Mouse (Mus musculus) heart, adult 11 months (tissue): ENCODE data around the gene Fbxw2.
"Not testable (repeated sequence)": the region's sequence is repeated elsewhere in the genome, so short reads cannot be mapped to it uniquely, and the experiment has no call there.

ENCODE experiments used
- DNase-seq: peaks from one replicate; pipeline ENCODE4 v3.0.0; 2022

Fbxw2 gene

GRCm38 (mm10) chr2:34810775-34811174 lies 15.3 kb downstream of the Fbxw2 start:
- peak; percentile 68 for DNase-seq

- DNase-seq = no peak
Observed at GRCm38 (mm10) chr2:34809568-34809967, 16.5 kb downstream of the Fbxw2 start.

GRCm38 (mm10) chr2:34808057-34808456 lies 18.1 kb downstream of the Fbxw2 start:
- peak; percentile 46 for DNase-seq

DNA sequence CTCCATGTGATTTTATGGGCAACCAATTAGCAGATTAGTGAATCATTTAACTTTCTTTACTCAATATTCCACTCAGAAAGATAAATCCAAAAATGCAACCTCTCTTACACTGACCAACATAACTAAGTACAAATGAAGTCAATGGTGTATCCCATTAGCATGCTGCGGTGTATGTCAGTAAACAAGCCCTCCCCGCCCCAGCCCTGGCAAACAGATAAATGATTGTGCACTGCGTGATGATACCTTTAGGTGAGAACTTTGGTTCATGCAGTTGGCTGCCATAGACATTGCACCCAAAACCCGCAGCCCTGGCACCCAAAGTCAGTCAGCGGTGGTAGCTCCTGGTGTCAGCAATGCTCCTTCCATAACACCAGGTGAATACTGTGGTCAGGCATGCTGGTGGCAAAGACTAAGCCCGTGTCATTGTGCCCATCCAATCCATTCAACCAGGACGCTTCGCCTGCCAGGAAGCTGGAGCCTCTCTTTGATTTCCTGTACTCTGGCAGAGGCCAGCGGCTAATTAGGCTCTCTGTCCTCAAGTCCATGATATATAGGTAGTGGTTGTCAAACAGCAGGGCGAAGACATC lies 20.7 kb downstream of the Fbxw2 start:
- DNase-seq = peak; percentile 87

DNA sequence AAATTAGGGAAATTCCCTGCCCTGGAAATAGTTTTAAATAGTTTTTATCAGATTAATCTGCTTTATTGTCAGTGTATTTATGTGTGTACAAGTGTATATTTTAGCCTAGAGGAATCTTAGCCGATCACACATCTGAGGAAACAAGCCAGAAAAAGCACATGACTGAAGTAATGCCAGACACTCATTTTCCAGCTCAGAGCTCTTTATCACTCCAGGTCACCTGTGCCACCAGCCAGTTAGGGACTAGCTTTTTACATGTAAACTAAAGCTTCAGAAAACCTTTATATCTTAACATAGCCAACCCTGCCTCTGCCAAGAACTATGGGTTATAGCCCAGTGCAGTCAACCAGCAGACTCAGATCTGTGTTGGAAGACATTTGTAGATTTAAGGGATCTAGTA lies 21.3 kb downstream of the Fbxw2 start:
- peak; percentile 60 for DNase-seq

DNA sequence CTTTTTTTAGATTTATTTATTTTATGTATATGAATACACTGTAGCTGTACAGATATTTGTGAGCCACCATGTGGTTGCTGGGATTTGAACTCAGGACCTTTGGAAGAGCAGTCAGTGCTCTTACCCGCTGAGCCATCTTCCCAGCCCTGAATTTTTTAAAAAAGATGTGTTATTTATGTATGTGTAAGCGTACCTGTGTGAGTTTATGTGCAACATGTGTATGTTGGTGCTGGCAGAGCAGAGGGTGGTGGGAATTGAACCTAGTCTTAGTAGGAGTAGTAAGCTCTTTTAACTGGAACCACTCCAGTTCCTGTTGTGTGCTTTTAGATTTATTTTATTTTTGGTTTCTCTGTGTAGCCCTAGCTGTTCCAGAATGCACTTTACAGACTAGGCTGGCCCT lies 21.9 kb downstream of the Fbxw2 start:
- peak; percentile 77 for DNase-seq

- peak; percentile 86 for DNase-seq
Observed at GRCm38 (mm10) chr2:34803746-34804145, 22.4 kb downstream of the Fbxw2 start.

DNA sequence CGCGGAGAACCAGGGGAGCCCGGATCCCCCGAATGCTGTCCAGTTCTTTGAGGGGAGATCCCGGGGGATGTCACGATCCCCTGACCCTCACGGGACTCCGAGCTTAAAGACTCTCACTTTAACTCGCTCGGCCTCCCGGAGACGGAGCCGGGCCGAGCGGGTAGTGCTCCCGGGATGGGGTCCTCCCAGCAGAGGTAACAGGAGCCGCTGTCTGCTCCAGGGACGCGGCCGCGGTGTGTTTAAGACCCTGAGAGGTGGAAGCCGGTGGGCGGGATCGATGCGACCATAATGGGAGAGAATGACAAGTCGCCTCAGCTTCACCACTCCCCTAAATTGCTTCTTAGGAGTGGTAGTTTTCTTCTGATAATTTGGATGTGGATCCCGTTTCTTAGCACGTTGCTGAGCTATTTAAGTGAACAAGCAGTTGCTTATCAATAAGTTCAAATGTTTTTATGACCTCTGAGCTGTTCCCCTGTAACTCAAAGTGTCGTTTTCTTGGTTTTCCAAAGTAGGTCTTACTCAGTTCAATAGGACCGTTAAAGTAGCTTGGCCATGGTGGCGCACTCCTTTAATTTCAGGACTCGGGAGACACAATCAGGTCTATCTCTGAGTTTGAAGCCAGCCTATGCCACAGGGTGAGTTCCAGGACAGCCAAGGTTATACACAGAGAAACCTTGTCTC lies 23.4 kb downstream of the Fbxw2 start:
- DNase-seq = peak; percentile 86

- DNase-seq = peak; percentile 100
Observed at GRCm38 (mm10) chr2:34801516-34802482, 24.3 kb downstream of the Fbxw2 start.

GRCm38 (mm10) chr2:34800371-34800770 lies 25.7 kb downstream of the Fbxw2 start:
- DNase-seq = peak; percentile 79

DNA sequence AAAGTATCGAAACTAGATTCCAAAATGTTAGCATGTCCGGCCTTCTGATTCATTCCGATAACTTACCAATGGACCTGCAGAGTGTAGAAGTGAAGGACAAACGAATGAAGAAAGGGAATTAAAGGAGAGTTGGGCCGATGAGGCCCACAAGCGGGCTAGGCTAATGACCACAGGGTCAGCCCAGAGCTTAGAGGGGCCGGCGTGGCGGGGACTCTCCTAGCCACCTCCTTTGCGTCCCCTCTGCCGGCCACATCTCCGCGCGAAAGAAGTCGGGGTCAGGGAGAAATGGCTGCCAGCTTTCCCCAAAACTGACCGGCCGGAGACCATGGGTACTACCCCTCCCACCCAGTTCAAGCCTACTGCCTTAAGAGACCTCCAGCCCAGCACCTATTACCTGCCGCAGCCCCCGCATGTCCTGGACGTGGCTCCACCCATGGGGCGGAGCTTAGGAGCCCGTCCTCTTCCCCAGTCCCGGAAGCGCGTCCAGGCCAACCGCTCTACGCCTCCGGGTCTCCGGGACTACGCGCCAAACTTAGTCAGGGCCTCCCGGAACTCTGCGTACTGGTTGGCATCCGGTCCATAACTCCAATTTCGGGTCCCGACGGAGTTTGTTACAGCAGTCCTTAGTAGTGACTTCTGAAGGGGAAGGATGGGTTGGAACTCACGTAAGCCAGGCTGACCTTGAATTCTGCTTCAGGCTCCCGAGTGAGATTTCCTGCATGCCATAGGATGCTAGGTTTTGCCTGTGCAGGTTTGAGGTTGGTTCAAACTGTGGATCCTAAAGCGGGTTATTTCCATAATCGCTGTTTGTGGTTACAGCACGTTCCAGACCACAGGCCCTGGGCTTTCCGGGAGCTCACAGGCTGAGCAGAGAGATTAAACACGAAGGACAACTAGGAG lies 26.5 kb downstream of the Fbxw2 start, which contains the start of gene Rabepk:
Gene Rabepk (minus strand): TSS at position 556 of the 900 bp plus-strand sequence.
- peak; percentile 99 for DNase-seq

DNA sequence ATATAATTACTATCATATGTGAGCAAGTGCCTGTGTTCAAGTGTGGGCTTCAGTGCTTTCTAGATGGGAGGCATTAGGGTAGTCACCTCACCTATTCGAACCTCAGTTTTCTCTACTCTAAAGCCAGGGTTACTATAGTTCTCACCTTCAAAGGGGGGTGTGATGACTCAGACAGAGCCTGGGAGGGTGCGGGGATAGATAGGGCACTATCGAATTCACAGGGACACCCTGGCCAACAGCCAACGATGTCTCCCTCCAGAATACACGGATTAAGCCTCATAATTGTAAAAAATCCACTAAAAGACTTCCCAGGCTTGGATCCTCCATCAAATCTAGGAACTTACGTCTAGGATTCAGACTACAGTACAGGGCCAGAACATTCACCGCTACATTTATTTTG lies 30.7 kb downstream of the Fbxw2 start:
- DNase-seq = no peak

- DNase-seq = no peak
Observed at GRCm38 (mm10) chr2:34794511-34794910, 31.6 kb downstream of the Fbxw2 start.

- not testable (repeated sequence) for DNase-seq
Observed at GRCm38 (mm10) chr2:34792543-34792942, 33.6 kb downstream of the Fbxw2 start.

- DNase-seq = no peak
Observed at GRCm38 (mm10) chr2:34790282-34790681, 35.8 kb downstream of the Fbxw2 start.

DNA sequence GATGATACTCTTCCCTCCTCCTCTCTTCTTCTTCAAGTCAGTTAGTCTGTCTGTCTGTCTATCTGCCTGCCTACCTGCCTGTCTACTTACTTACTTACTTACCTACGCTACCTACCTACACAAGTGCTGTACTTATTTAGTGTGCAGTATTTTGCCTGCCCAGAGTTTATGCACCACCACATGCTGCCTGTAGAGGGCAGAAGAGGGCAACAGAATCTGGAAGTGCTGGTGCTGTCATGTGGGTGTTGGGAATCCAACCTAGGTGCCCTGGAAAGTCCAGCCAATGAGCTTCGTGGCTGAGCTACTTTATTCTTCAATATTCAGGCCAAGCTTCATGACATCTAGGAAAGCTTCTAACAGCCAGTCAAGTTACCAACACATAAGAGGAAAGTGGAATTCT lies 42.0 kb downstream of the Fbxw2 start:
- DNase-seq = peak; percentile 88

DNA sequence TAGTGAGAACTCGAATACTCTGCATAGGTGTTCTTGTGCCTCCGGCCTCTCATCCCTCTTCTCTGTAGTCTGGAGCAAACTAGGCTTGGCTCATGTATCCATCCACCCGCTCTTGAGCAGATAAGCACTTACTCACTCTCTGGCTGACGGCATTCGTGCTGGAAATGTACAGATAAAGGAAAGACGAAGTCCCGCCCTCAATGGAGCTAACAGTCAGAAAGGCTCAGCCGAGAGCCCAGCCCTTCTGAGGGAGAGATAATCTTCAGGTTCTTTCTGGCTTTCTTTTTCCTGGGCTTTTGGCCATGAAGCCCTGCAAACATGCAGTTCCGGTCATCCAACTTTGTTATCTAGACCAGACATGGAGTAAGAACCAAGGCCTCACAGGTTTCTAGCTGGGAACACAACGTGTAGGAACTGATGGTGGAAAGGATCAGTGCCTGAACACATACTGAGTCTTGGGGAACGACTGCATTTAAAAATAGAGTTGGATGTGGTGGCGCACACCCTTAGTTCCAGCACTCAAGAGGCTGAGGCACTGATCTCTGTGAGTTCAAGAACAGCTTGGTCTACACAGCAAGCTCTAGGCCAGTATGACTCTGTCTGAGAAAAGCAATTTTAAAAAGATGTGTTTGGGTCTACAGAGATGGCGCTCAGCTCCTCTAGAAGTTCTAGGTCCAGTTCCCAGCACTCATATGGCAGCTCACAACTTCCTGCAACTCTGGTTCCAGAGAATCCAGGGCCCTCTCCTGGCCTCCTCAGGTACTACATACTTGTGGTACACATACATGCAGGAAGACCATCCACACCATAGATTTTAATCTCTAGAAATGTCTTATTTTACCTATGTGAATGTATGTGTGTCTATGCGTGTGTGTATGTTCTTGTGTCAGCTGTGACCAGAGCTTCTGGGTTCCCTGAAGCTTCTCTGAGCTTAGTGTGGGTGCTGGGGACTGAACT lies 42.8 kb downstream of the Fbxw2 start:
- peak; percentile 80 for DNase-seq

- no peak for DNase-seq
Observed at GRCm38 (mm10) chr2:34777237-34777868, 48.8 kb downstream of the Fbxw2 start.

GRCm38 (mm10) chr2:34774493-34774892 lies 51.6 kb downstream of the Fbxw2 start:
- peak; percentile 68 for DNase-seq

DNA sequence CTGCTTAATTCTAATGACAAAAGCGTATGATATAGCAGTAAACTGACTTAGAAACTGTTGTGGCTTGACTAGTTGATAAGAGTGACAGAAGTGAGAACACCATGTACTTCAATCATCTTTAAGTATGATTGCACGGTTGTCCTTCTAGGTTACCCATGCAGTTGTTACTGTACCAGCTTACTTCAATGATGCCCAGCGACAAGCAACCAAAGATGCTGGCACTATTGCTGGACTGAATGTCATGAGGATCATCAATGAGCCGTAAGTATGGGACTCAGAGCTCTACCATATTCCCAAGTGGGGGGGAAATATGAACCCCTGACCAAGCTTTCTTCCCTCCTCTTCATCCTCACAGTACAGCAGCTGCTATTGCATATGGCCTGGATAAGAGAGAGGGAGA lies 52.4 kb downstream of the Fbxw2 start:
- DNase-seq = no peak
